Mouse (Mus musculus) inflammation-experienced regulatory T-cells (primary cell): Measurements from ENCODE around the gene Cadm2. TPM values are rescaled to one million over a fixed set of nuclear protein-coding genes. Genes with fewer than 3 reads are reported as not detected.

Experiments
- polyA plus RNA-seq, 2 experiments: library from polyadenylated mRNA; unstranded; fragments of 100-300 nt; shearing (Covaris generic); gene quantifications; one replicate each; pipeline ENCODE4 v1.2.1; 2017

Gene Cadm2
- polyA plus RNA-seq, result under 1 TPM in 1 of 2 experiments, not detected in 1; 0.12 TPM

DNA sequence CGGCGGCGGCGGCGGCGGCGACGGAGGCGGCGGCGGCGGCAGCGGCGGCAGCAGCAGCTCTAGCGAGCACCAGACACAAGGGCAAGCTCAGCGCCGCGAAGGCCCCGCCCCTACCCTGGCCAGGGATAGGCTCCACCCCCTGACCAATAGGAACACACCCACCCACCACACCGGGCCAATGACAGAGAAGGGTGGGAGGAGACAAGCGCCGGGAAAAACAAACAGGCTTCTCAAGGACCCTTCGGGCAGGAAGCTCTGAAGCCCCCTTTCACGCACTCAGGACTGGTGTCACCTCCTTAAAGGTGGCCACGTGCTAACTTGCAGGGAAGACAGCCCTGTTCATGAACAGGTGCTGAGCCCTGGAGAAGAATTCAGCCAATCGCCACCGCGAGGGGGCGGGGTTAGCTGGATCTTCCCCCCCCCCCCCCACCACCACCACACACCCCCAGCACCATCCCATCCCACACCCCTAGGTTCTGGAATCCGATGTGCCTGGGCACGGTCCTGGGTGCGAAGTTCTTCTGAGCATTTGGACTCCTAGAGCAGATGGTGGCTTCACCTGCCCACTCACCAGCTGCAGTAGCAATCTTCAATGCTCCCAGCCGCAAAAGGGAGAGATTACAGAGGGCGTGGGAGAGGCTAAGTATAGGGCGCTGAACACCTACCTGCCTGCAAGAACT lies at the start of gene Cadm2:
Gene Cadm2, minus strand, starts transcription at position 83 of the 680 bp plus-strand sequence.

